ENCODE assay signal across 8 mouse cellular contexts in genomic region chr12:25098161-25098550, GRCm38 (mm10). TPM values are rescaled to one million over a fixed set of nuclear protein-coding genes. Genes with fewer than 3 reads are reported as not detected.
DNase-seq lines count a peak whose midpoint lies in the region; ATAC-seq and TF ChIP-seq lines count a peak whose summit lies in the region.

No protein-coding gene starts in this region.

- peak overlapping the region; percentile 86 for H3K27ac ChIP-seq in heart, embryonic 16.5 days (ENCODE audit: low read length)
- 0 out of 2 replicates have a peak overlapping the region, but pooled peaks have one; percentile 5 for H3K27ac ChIP-seq in MEL (ENCODE audit: control insufficient read depth, low read depth, low read length)
- H3K27ac ChIP-seq in hindbrain, embryonic 13.5 days, result peak overlapping the region; percentile 95
- peak overlapping the region; percentile 93 for H3K27ac ChIP-seq in midbrain, embryonic 12.5 days (replicated peaks)

- H3K9ac ChIP-seq in heart, embryonic 16.5 days (ENCODE audit: low read length), result peak overlapping the region; percentile 80
- peak overlapping the region; percentile 83 for H3K9ac ChIP-seq in MEL (ENCODE audit: control insufficient read depth, low read depth, low read length, poor library complexity, severe bottlenecking)
- H3K9ac ChIP-seq in hindbrain, embryonic 13.5 days, result peak overlapping the region; percentile 90
- peak overlapping the region; percentile 73 for H3K9ac ChIP-seq in midbrain, embryonic 12.5 days (replicated peaks)

- TF ChIP-seq CTCF in MEL (IDR thresholded peaks at IDR 0.05 in 2 of 3, conservative IDR thresholded peaks at IDR 0.05 in 1 of 3; ENCODE audit: control insufficient read depth in 1 of 3, insufficient read depth in 1 of 3, low read depth in 2 of 3, low read length in 3 of 3, poor library complexity in 1 of 3, severe bottlenecking in 1 of 3), result no peak

- 4% methylated on average over 10 of the region's 10 CpGs for WGBS in heart, embryonic 16.5 days
- WGBS in hindbrain, embryonic 13.5 days, result under 1% methylated on average over 8 of the region's 10 CpGs
- WGBS in midbrain, embryonic 12.5 days, result 1% methylated on average over 9 of the region's 10 CpGs

- peak overlapping the region; percentile 73 for H3K4me3 ChIP-seq in heart, embryonic 16.5 days (ENCODE audit: low read length)
- peak overlapping the region; percentile 42 to 69 for H3K4me3 ChIP-seq in MEL (ENCODE audit: control insufficient read depth in 1 of 2, insufficient read depth in 1 of 2, low read depth in 2 of 2, low read length in 2 of 2)
- H3K4me3 ChIP-seq in hindbrain, embryonic 13.5 days, result peak overlapping the region; percentile 78
- H3K4me3 ChIP-seq in midbrain, embryonic 12.5 days, result peak overlapping the region; percentile 79

- no peak for TF ChIP-seq RAD21 in MEL (IDR thresholded peaks at IDR 0.05; ENCODE audit: low read depth, low read length)

- H3K9me3 ChIP-seq in heart, embryonic 16.5 days (replicated peaks; ENCODE audit: control insufficient read depth, low read length), result no peaks in the 10 kb centered on the region
- no peaks in the 10 kb centered on the region for H3K9me3 ChIP-seq in MEL (replicated peaks; ENCODE audit: insufficient read depth, low read length)
- no peaks in the 10 kb centered on the region for H3K9me3 ChIP-seq in hindbrain, embryonic 13.5 days
- H3K9me3 ChIP-seq in midbrain, embryonic 12.5 days, result no peaks in the 10 kb centered on the region

- intact Hi-C loops in heart, postnatal 10 days (cut with DNase I), result loop anchor here (5.0 to 10.0 kb wide), 2 partner anchors 204 to 727 kb away; no protein-coding TSS in a partner anchor

- H3K79me2 ChIP-seq in MEL (ENCODE audit: control insufficient read depth, insufficient read depth, low read length, poor library complexity), result peaks cover 14% of the 10 kb centered on the region

- no peak for ATAC-seq in heart, embryonic 16.5 days (replicated peaks; ENCODE audit: extremely low read depth, insufficient read depth, low FRiP score)
- ATAC-seq in hindbrain, embryonic 13.5 days (ENCODE audit: low FRiP score), result no peak; the same call in 1 of the 2 replicates
- no peak for ATAC-seq in midbrain, embryonic 12.5 days (ENCODE audit: low FRiP score, low read depth)

- peak overlapping the region; percentile 76 for H3K4me2 ChIP-seq in heart, embryonic 16.5 days (ENCODE audit: low read depth, low read length)
- peak overlapping the region; percentile 95 for H3K4me2 ChIP-seq in hindbrain, embryonic 13.5 days
- H3K4me2 ChIP-seq in midbrain, embryonic 12.5 days (replicated peaks), result peak overlapping the region; percentile 94

- peaks cover 23% of the 10 kb centered on the region for H3K4me1 ChIP-seq in heart, embryonic 16.5 days (ENCODE audit: control insufficient read depth, insufficient read depth, low read length)
- H3K4me1 ChIP-seq in MEL (ENCODE audit: control insufficient read depth in 1 of 2, insufficient read depth in 2 of 2, low read length in 2 of 2), result peaks cover 0 to 2% of the 10 kb centered on the region in 2 experiments; a peak in 2 of 4 replicates
- peaks cover 65% of the 10 kb centered on the region for H3K4me1 ChIP-seq in hindbrain, embryonic 13.5 days (replicated peaks)
- peaks cover 47% of the 10 kb centered on the region for H3K4me1 ChIP-seq in midbrain, embryonic 12.5 days

- no peak for TF ChIP-seq EP300 in MEL (IDR thresholded peaks at IDR 0.05; ENCODE audit: low read depth in 1 of 2, low read length in 2 of 2)

- no peaks in the 10 kb centered on the region for H3K36me3 ChIP-seq in heart, embryonic 16.5 days (ENCODE audit: control insufficient read depth, insufficient read depth)
- H3K36me3 ChIP-seq in MEL (ENCODE audit: control insufficient read depth in 1 of 2, insufficient read depth in 2 of 2, low read length in 2 of 2), result peaks cover 0 to 3% of the 10 kb centered on the region in 2 experiments; a peak in 1 of 4 replicates
- no peaks in the 10 kb centered on the region for H3K36me3 ChIP-seq in hindbrain, embryonic 13.5 days
- no peaks in the 10 kb centered on the region for H3K36me3 ChIP-seq in midbrain, embryonic 12.5 days

- no peak for TF ChIP-seq POLR2A in MEL (IDR thresholded peaks at IDR 0.05; ENCODE audit: control insufficient read depth in 1 of 2, insufficient read depth in 1 of 2, low read depth in 1 of 2, low read length in 2 of 2, poor library complexity in 1 of 2)

- no peak for DNase-seq in heart, postnatal 10 days
- peak; percentile 43 for DNase-seq in MEL (ENCODE audit: low read depth, low spot score)
- DNase-seq in adrenal gland, adult 2 months, result no peak
- no peak for DNase-seq in embryo, embryonic 11 days
- DNase-seq in cerebellum, postnatal 25 days, result no peak

- H3K27me3 ChIP-seq in heart, embryonic 16.5 days (ENCODE audit: control insufficient read depth, insufficient read depth, low read length), result no peaks in the 10 kb centered on the region
- H3K27me3 ChIP-seq in MEL (ENCODE audit: control insufficient read depth in 1 of 2, insufficient read depth in 2 of 2, low read length in 2 of 2), result no peaks in the 10 kb centered on the region
- peaks cover 4% of the 10 kb centered on the region; the same call in 1 of the 2 replicates for H3K27me3 ChIP-seq in hindbrain, embryonic 13.5 days
- H3K27me3 ChIP-seq in midbrain, embryonic 12.5 days, result 0 out of 2 replicates have a peak, but pooled peaks cover 4% of the 10 kb centered on the region

TF ChIP-seq in MEL, 35 proteins besides CTCF, POLR2A, EP300 and RAD21:
- no peak for TF ChIP-seq UBTF (IDR thresholded peaks at IDR 0.05; ENCODE audit: borderline replicate concordance, insufficient read depth, low read depth, low read length)
- TF ChIP-seq BHLHE40 (IDR thresholded peaks at IDR 0.05; ENCODE audit: borderline replicate concordance, low read depth, low read length), result no peak
- 0 out of 2 replicates have a peak, but pooled peaks have one; percentile 13 for TF ChIP-seq HCFC1 (IDR thresholded peaks at IDR 0.05; ENCODE audit: low read depth, low read length)
- TF ChIP-seq ZKSCAN1 (IDR thresholded peaks at IDR 0.05; ENCODE audit: low read depth, low read length), result no peak
- no peak for TF ChIP-seq SIN3A (IDR thresholded peaks at IDR 0.05; ENCODE audit: low read length)
- TF ChIP-seq ZMIZ1 (IDR thresholded peaks at IDR 0.05; ENCODE audit: low read depth, low read length), result no peak
- no peak for TF ChIP-seq USF2 (IDR thresholded peaks at IDR 0.05; ENCODE audit: borderline replicate concordance in 1 of 2, insufficient read depth in 1 of 2, low read depth in 1 of 2, low read length in 2 of 2)

RNA-seq across cellular contexts. Expression of gene Id2, which starts 1.2 kb away (rescaled TPM):
- 157 TPM in 2 replicates for polyA plus RNA-seq in heart, embryonic 16.5 days (2015; fragmentation: Nextera tagmentation; extraction: Ambion mirVana)
- 10 to 100 TPM; 22.2 to 22.3 TPM for total RNA-seq in heart, postnatal 10 days (2021)
- total RNA-seq in MEL (2012; rRNA removed), result 9.1 and 10.4 TPM in 2 replicates
- 1 to 10 TPM in 1 of 2 experiments, not detected in 1; 5.8 TPM for polyA plus RNA-seq in MEL (2012; ENCODE audit: insufficient read depth in 1 of 2, insufficient read length in 2 of 2, low read depth in 1 of 2, low replicate concordance in 2 of 2, missing spikeins in 1 of 2)
- 276 and 296 TPM in 2 replicates for polyA plus RNA-seq in hindbrain, embryonic 13.5 days (2015; fragmentation: Nextera tagmentation; extraction: Ambion mirVana)
- polyA plus RNA-seq in midbrain, embryonic 12.5 days (2016; fragmentation: Nextera tagmentation; extraction: Ambion mirVana), result 249 and 276 TPM in 2 replicates
- total RNA-seq in adrenal gland, adult 2 months (2021), result 100 to 1,000 TPM; 314 to 605 TPM
- 408 and 447 TPM in 2 replicates for polyA plus RNA-seq in adrenal gland, adult 2 months (2012; rRNA removed)

Comparison
In these comparisons a context has a peak if more than half of its experiments do, and no peak if none do; other contexts are left out.
1. H3K27ac ChIP-seq: peak in every context shown above with its lines; median percentile 95 in hindbrain, embryonic 13.5 days; 93 in midbrain, embryonic 12.5 days; 86 in heart, embryonic 16.5 days; 5 in MEL.
2. RNA of gene Id2, which starts 1.2 kb away (polyA plus RNA-seq): 408 to 447 TPM in adrenal gland, adult 2 months, 276 to 296 TPM in hindbrain, embryonic 13.5 days, 249 to 276 TPM in midbrain, embryonic 12.5 days and 157 TPM in heart, embryonic 16.5 days; 5.8 TPM in MEL; every median in the first group is over 10 times any median in the second.
3. Peak in every context shown above with its lines, with median percentiles within 50 percentile points of each other: H3K4me2 ChIP-seq, H3K4me3 ChIP-seq and H3K9ac ChIP-seq.